Mouse (Mus musculus) c-Kit-positive CD71-negative TER-119-negative erythroid progenitor cells, embryonic 14.5 days (primary cell): Measurements from ENCODE around the gene 2610301B20Rik.
"Not testable (repeated sequence)": the region's sequence is repeated elsewhere in the genome, so short reads cannot be mapped to it uniquely, and the experiment has no call there.

Experiments
- DNase-seq: peaks from one replicate; pipeline ENCODE4 v3.0.0-alpha.2; 2013; ENCODE audit warnings: low read depth

2610301B20Rik gene

GRCm38 (mm10) chr4:10911417-10911816, 37.1 kb downstream of the 2610301B20Rik start:
- DNase-seq, result not testable (repeated sequence)

DNA sequence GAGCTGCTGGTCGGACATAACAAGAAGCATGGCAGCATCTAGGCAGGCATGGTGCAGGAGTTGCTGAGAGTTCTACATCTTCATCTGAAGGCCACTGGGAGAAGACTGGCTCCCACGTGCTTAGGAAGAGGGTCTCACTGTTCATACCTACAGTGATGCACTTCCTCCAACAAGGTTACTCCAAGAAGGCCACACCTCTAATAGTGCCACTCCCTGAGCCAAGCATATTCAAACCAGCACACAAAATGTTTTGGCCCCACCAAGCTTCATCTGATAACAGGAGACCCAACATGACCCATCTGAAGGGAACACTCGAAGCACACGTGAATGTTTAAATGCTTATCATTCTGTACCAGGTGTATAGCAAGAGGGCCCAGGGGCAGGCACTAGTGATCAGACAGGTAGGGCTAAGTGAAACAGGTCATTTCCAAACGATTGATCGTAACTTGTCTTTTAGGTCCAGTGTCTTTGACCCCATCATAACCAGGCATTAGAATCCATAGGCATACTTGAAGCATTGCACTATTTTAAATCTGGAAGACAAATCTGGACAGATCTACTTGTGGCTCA, 37.7 kb downstream of the 2610301B20Rik start:
- DNase-seq, result no peak

DNA sequence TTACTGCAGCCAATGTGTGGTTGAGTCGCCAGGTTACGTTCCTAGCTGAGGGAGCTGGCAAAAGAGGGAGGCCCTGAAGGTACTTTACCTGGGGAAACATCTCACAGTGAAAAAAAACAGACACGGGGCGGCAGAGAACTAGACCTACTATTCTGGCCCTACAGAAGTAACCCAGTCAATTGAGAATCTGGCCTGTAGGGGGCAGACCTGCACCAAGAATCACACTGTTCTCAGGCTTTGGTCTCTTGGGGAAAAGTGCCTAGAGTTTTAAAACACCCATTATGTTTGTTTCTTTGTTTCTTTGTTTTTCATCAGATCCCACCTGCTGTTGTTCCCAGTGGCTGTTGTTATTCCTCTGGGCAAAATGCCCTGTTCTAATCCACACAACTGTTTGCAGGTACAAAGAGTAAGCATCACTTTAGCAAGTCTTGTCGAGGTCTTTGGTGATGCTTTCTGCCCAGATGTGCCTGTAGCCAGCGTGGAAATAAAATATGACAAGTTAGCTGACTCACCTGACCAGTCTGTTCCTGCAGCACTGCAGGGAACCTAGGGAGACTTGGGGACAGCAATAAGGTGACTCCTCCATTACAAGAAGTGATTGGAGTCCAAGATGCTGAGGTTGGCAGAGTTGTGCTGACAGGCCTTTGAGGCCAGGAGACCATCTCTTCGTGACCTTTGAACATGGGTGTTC, 38.5 kb downstream of the 2610301B20Rik start:
- peak; percentile 85 for DNase-seq

GRCm38 (mm10) chr4:10913409-10913808, 39.1 kb downstream of the 2610301B20Rik start:
- no peak for DNase-seq

GRCm38 (mm10) chr4:10914766-10915165, 40.5 kb downstream of the 2610301B20Rik start:
- DNase-seq, result peak; percentile 56

DNA sequence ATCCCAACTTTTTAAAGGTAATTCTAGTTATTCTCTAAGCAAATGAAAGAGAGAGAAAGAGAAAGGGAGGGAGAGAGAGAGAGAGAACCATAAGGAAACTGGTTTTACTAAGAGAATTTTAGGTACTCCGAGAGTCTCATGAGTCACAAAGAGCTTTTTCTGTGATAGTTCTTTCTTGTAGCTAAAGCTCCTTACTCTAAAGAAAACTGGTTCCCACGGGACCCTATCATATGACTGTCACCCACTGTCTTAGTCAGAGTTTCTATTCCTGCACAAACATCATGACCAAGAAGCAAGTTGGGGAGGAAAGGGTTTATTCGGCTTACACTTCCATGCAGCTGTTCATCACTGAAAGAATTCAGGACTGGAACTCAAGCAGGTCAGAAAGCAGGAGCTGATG, 41.0 kb downstream of the 2610301B20Rik start:
- no peak for DNase-seq

GRCm38 (mm10) chr4:10918402-10918801, 44.1 kb downstream of the 2610301B20Rik start:
- DNase-seq, result no peak

GRCm38 (mm10) chr4:10919097-10919496, 44.8 kb downstream of the 2610301B20Rik start:
- DNase-seq, result no peak

GRCm38 (mm10) chr4:10919530-10919929, 45.2 kb downstream of the 2610301B20Rik start:
- DNase-seq, result no peak

DNA sequence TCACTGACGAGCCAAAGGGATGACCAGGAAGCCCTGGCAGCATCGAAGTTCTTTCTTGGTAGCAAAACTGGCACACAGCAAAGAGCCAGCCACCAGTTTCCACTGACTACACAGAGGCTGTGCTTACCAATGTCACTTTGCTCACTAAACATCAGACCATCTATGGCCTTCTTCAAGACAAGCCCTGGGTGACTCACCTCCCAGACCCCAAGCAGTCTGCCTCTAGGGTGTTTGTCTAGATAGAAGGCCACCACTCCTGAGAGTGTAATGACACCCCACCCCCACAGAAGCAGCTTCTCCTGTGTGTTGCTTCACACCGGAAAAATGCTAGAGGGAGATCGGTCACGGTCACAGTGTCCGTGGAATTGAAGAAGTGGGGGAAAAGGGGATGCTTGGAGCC, 45.7 kb downstream of the 2610301B20Rik start:
- DNase-seq, result no peak

DNA sequence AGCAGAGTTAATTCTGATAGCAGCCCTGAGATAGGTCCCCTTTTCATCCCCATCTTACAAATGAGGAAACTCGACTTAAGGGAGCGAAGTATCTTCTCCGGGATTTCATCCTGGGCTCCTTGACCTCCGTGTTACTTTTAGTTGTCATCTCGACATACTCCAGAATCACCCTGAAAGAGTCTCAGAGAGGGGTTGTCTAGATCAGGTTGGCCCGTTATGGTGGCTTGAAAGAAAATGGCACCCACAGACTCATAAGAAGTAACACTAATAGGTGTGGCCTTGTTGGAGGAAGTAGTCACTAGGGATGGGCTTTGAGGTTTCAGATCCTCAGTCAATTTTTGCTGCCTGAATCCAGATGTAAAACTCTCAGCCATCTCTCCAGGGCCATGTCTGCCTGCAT, 46.3 kb downstream of the 2610301B20Rik start:
- DNase-seq, result no peak

- no peak for DNase-seq
Observed at GRCm38 (mm10) chr4:10923180-10923579, 48.9 kb downstream of the 2610301B20Rik start.

GRCm38 (mm10) chr4:10924140-10924539, 49.8 kb downstream of the 2610301B20Rik start:
- DNase-seq, result no peak

DNA sequence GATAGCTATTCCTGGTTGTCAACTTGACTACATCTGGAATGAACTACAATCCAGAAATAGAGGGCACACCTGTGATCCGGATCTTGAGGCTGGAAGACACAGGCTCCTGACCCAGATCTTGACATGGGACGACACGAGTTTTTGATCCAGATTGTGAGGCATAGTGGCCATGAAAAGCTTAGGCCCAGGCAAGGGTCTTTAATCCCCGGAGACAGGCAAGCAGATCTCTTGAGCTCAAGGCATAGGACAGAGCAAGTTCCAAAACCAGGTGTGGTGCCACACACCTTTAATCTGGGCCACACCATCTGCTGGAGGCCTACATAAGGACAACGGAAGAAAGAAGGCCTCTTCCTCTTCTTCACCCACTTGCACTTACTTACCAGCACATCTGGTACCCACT, 50.2 kb downstream of the 2610301B20Rik start:
- DNase-seq, result no peak

- DNase-seq, result no peak
Observed at GRCm38 (mm10) chr4:10926416-10926815, 52.1 kb downstream of the 2610301B20Rik start.

- no peak for DNase-seq
Observed at GRCm38 (mm10) chr4:10928158-10928557, 53.9 kb downstream of the 2610301B20Rik start.

GRCm38 (mm10) chr4:10929726-10930125, 55.4 kb downstream of the 2610301B20Rik start:
- DNase-seq, result no peak

DNA sequence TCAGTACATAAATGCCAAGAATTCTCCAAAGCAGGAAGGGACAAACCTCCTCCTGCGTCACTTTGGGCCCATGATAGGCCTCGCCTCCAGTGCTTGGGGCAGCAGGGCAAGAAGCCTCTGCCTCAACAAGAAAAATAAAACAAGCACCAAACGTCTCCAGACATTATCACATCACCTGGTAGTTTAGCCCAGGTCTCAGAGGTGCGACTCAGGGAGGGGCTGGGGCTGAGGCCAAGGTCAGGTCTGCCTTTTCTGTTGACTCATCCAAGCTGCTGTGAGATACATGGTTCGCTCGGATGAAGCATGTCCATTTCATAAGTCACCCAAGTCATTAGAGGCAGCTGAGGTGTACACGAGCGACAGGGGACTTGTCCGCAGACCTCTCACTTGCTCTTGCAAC, 56.7 kb downstream of the 2610301B20Rik start:
- DNase-seq, result no peak

GRCm38 (mm10) chr4:10932091-10932745, 57.9 kb downstream of the 2610301B20Rik start:
- no peak for DNase-seq

- no peak for DNase-seq
Observed at GRCm38 (mm10) chr4:10932782-10933181, 58.5 kb downstream of the 2610301B20Rik start.

- no peak for DNase-seq
Observed at GRCm38 (mm10) chr4:10936766-10937165, 62.5 kb downstream of the 2610301B20Rik start.
